Mouse (Mus musculus) lung, adult 2 months (tissue): ENCODE results near the gene Gm28305.

Source experiments
- CTCF ChIP-seq: fragments of 200-500 bp; IDR thresholded peaks from 2 replicates; pipeline ENCODE4 v1.5.1; 2011; ENCODE audit warnings: mild to moderate bottlenecking, low read length, control low read depth; ENCODE audit not compliant: insufficient read depth
- POLR2A ChIP-seq: fragments of 200-500 bp; IDR thresholded peaks from 2 replicates; pipeline ENCODE4 v1.6.1; 2011; ENCODE audit warnings: low read depth, mild to moderate bottlenecking, control low read depth, low read length, borderline replicate concordance; ENCODE audit errors: extremely low read depth

DNA sequence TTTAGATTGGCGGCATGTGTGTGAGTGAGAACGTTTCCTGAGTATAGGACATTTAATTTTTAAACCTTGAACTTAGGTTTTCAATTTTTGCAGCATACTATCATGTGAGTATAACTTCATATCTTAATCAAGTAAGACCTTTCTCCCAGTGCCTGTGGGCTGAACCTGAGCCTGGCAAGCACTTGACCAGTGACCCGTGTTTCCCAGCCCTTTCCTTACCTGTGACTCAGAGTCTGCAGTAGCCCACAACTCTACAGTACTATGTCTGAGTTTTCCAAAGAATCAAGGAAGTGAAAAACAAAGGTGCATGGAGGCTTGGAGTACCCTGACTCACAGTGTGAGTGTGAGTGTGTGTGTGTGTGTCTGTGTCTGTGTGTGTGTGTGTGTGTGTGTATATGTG lies 39.6 kb downstream of the Gm28305 start:
- TF ChIP-seq POLR2A (no peak), CTCF (no peak)
